Mouse (Mus musculus) liver, embryonic 14.5 days (tissue): Measurements from ENCODE around the gene Krt86.

Experiments used
- CTCF ChIP-seq: IDR thresholded peaks from 2 replicates; pipeline ENCODE4 v1.5.1; 2016; ENCODE audit warnings: antibody characterized with exemption, low read depth, control low read depth
- EP300 ChIP-seq: IDR thresholded peaks from 2 replicates; pipeline ENCODE4 v1.6.1; 2016; ENCODE audit warnings: antibody characterized with exemption, low read depth

DNA sequence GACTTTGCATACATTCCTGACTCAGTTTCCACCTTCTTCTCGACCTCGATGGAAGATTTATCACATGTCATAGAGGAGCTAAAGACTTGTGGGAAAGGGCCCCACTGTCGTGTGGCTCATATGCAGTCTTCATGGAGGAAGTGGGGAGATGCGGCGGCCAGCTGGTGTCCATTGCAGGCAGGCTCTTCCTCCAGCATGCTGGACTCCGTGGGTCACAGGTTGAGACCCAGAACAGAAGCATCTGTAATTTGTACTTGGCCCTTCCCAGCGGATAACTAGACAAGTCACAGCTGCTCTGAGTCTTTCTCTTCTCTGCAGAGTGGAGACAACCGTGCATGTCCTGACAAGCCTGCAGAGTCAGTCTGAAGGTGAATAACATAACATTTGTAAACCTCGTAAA is 35.0 kb downstream of the Krt86 start:
- no peak for TF ChIP-seq CTCF
- no peak for TF ChIP-seq EP300
